Mouse (Mus musculus): Measurements from ENCODE around the gene Gpr82. TPM values are rescaled to one million over a fixed set of nuclear protein-coding genes. Genes with fewer than 3 reads are reported as not detected.

Gene Gpr82
- polyA plus RNA-seq, 1 experiment from 2014 or later = not detected

- no peak overlapping the region for H3K4me2 ChIP-seq (replicated peaks; ENCODE audit: low read depth)
- ATAC-seq (ENCODE audit: low FRiP score, low TSS enrichment) (no peak), DNase-seq (ENCODE audit: low spot score) (no peak)
- TF ChIP-seq EP300 (optimal IDR thresholded peaks at IDR 0.05) = no peak
- 70% methylated on average over 3 of the region's 3 CpGs for WGBS
- H3K9me3 ChIP-seq (ENCODE audit: control insufficient read depth, low read length) = no peaks in the 10 kb centered on the region
- no peak overlapping the region for H3K27ac ChIP-seq (replicated peaks)
- no peaks in the 10 kb centered on the region for H3K36me3 ChIP-seq (ENCODE audit: control insufficient read depth, insufficient read depth, low read length)
- no peaks in the 10 kb centered on the region for H3K4me1 ChIP-seq (replicated peaks; ENCODE audit: control insufficient read depth, insufficient read depth)
- H3K4me3 ChIP-seq (ENCODE audit: low read depth, low read length) = no peak overlapping the region
- no peak overlapping the region for H3K9ac ChIP-seq (ENCODE audit: low read length)
- no peaks in the 10 kb centered on the region for H3K27me3 ChIP-seq (ENCODE audit: control insufficient read depth, insufficient read depth, low read length)
Observed at GRCm38 (mm10) chrX:13670342-13670741, 9.2 kb downstream of the Gpr82 start.

GRCm38 (mm10) chrX:13673001-13673400 lies 11.8 kb downstream of the Gpr82 start:
- DNase-seq (ENCODE audit: low spot score) (no peak), ATAC-seq (ENCODE audit: low FRiP score, low TSS enrichment) (no peak)
- no peaks in the 10 kb centered on the region for H3K9me3 ChIP-seq (ENCODE audit: control insufficient read depth, low read length)
- no peak overlapping the region for H3K9ac ChIP-seq (ENCODE audit: low read length)
- no peaks in the 10 kb centered on the region for H3K4me1 ChIP-seq (replicated peaks; ENCODE audit: control insufficient read depth, insufficient read depth)
- no peaks in the 10 kb centered on the region for H3K27me3 ChIP-seq (ENCODE audit: control insufficient read depth, insufficient read depth, low read length)
- H3K4me3 ChIP-seq (ENCODE audit: low read depth, low read length) = no peak overlapping the region
- no peak overlapping the region for H3K27ac ChIP-seq (replicated peaks)
- H3K36me3 ChIP-seq (ENCODE audit: control insufficient read depth, insufficient read depth, low read length) = no peaks in the 10 kb centered on the region
- no peak overlapping the region for H3K4me2 ChIP-seq (replicated peaks; ENCODE audit: low read depth)
- no peak for TF ChIP-seq CTCF (IDR thresholded peaks at IDR 0.05; ENCODE audit: low read depth)
- TF ChIP-seq EP300 (optimal IDR thresholded peaks at IDR 0.05) = no peak
- WGBS = 89% methylated on average over 3 of the region's 3 CpGs

GRCm38 (mm10) chrX:13681748-13682147 lies 20.6 kb downstream of the Gpr82 start:
- no peaks in the 10 kb centered on the region for H3K27me3 ChIP-seq (ENCODE audit: control insufficient read depth, insufficient read depth, low read length)
- H3K9ac ChIP-seq (ENCODE audit: low read length) = no peak overlapping the region
- DNase-seq (ENCODE audit: low spot score) (no peak), ATAC-seq (ENCODE audit: low FRiP score, low TSS enrichment) (no peak)
- TF ChIP-seq CTCF (IDR thresholded peaks at IDR 0.05; ENCODE audit: low read depth) (no peak), EP300 (optimal IDR thresholded peaks at IDR 0.05) (no peak)
- no peak overlapping the region for H3K4me3 ChIP-seq (ENCODE audit: low read depth, low read length)
- no peaks in the 10 kb centered on the region for H3K4me1 ChIP-seq (replicated peaks; ENCODE audit: control insufficient read depth, insufficient read depth)
- H3K36me3 ChIP-seq (ENCODE audit: control insufficient read depth, insufficient read depth, low read length) = no peaks in the 10 kb centered on the region
- H3K4me2 ChIP-seq (replicated peaks; ENCODE audit: low read depth) = no peak overlapping the region
- WGBS = 95% methylated on average over 3 of the region's 3 CpGs
- no peaks in the 10 kb centered on the region for H3K9me3 ChIP-seq (ENCODE audit: control insufficient read depth, low read length)
- no peak overlapping the region for H3K27ac ChIP-seq (replicated peaks)

GRCm38 (mm10) chrX:13686589-13686988 lies 25.4 kb downstream of the Gpr82 start:
- Histone ChIP-seq H3K4me3 (ENCODE audit: low read depth, low read length) (no peak overlapping the region), H3K9ac (ENCODE audit: low read length) (no peak overlapping the region), H3K27me3 (ENCODE audit: control insufficient read depth, insufficient read depth, low read length) (no peaks in the 10 kb centered on the region), H3K27ac (replicated peaks) (no peak overlapping the region), H3K9me3 (ENCODE audit: control insufficient read depth, low read length) (no peaks in the 10 kb centered on the region), H3K4me1 (replicated peaks; ENCODE audit: control insufficient read depth, insufficient read depth) (no peaks in the 10 kb centered on the region), H3K4me2 (replicated peaks; ENCODE audit: low read depth) (no peak overlapping the region), H3K36me3 (ENCODE audit: control insufficient read depth, insufficient read depth, low read length) (no peaks in the 10 kb centered on the region)
- 94% methylated on average over 1 of the region's 1 CpGs for WGBS
- ATAC-seq (ENCODE audit: low FRiP score, low TSS enrichment) (no peak), DNase-seq (ENCODE audit: low spot score) (no peak)
- TF ChIP-seq EP300 (optimal IDR thresholded peaks at IDR 0.05) (no peak), CTCF (IDR thresholded peaks at IDR 0.05; ENCODE audit: low read depth) (no peak)

GRCm38 (mm10) chrX:13688356-13688755 lies 27.2 kb downstream of the Gpr82 start:
- no peak overlapping the region for H3K27ac ChIP-seq (replicated peaks)
- H3K9ac ChIP-seq (ENCODE audit: low read length) = no peak overlapping the region
- no peaks in the 10 kb centered on the region for H3K4me1 ChIP-seq (replicated peaks; ENCODE audit: control insufficient read depth, insufficient read depth)
- no peaks in the 10 kb centered on the region for H3K27me3 ChIP-seq (ENCODE audit: control insufficient read depth, insufficient read depth, low read length)
- H3K4me3 ChIP-seq (ENCODE audit: low read depth, low read length) = no peak overlapping the region
- H3K36me3 ChIP-seq (ENCODE audit: control insufficient read depth, insufficient read depth, low read length) = no peaks in the 10 kb centered on the region
- WGBS = 80% methylated on average over 2 of the region's 2 CpGs
- no peaks in the 10 kb centered on the region for H3K9me3 ChIP-seq (ENCODE audit: control insufficient read depth, low read length)
- no peak overlapping the region for H3K4me2 ChIP-seq (replicated peaks; ENCODE audit: low read depth)
- DNase-seq (ENCODE audit: low spot score) (no peak), ATAC-seq (ENCODE audit: low FRiP score, low TSS enrichment) (no peak)
- TF ChIP-seq EP300 (optimal IDR thresholded peaks at IDR 0.05) (no peak), CTCF (IDR thresholded peaks at IDR 0.05; ENCODE audit: low read depth) (no peak)

- WGBS = 78% methylated on average over 4 of the region's 4 CpGs
Observed at GRCm38 (mm10) chrX:13691865-13692264, 30.7 kb downstream of the Gpr82 start.

More at GRCm38 (mm10) chrX:13691865-13692264, 30.7 kb downstream of the Gpr82 start:
- peak; percentile 49 for TF ChIP-seq CTCF (IDR thresholded peaks at IDR 0.05; ENCODE audit: low read depth)
- TF ChIP-seq EP300 (optimal IDR thresholded peaks at IDR 0.05) = no peak
- Histone ChIP-seq H3K27ac (replicated peaks) (no peak overlapping the region), H3K27me3 (ENCODE audit: control insufficient read depth, insufficient read depth, low read length) (no peaks in the 10 kb centered on the region), H3K9ac (ENCODE audit: low read length) (no peak overlapping the region), H3K4me2 (replicated peaks; ENCODE audit: low read depth) (no peak overlapping the region), H3K9me3 (ENCODE audit: control insufficient read depth, low read length) (no peaks in the 10 kb centered on the region), H3K4me1 (replicated peaks; ENCODE audit: control insufficient read depth, insufficient read depth) (no peaks in the 10 kb centered on the region), H3K4me3 (ENCODE audit: low read depth, low read length) (no peak overlapping the region), H3K36me3 (ENCODE audit: control insufficient read depth, insufficient read depth, low read length) (no peaks in the 10 kb centered on the region)
- DNase-seq (ENCODE audit: low spot score) (no peak), ATAC-seq (ENCODE audit: low FRiP score, low TSS enrichment) (no peak)
